Mouse (Mus musculus): Measurements from ENCODE around the gene Lmod3. TPM values are rescaled to one million over a fixed set of nuclear protein-coding genes. Genes with fewer than 3 reads are reported as not detected.
A peak's percentile ranks its signal among the peaks of the same experiment; 100 is the strongest.

Lmod3 gene
- polyA plus RNA-seq, 1 experiment, result not detected

DNA sequence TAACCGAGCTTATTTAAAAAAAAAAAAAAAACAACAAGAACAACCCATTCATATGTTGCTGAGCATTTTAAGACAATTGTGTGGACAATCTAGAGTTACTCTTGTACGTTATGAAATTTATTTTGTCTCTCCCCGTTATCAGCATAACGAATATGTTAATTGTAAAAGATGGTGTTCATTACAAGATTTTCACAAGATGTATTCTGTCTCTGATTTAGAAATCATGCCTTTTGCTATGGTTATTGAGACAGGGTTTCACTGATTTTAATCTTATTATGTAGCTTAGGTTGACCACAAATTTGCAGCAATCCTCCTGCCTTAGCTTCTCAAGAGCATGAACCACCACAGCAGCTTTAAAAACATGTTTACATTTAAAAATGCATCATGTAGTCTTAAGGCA, 37.3 kb upstream of the Lmod3 start:
- H3K36me3 ChIP-seq (ENCODE audit: control insufficient read depth, insufficient read depth, low read length, poor library complexity, severe bottlenecking), result no peaks in the 10 kb centered on the region

DNA sequence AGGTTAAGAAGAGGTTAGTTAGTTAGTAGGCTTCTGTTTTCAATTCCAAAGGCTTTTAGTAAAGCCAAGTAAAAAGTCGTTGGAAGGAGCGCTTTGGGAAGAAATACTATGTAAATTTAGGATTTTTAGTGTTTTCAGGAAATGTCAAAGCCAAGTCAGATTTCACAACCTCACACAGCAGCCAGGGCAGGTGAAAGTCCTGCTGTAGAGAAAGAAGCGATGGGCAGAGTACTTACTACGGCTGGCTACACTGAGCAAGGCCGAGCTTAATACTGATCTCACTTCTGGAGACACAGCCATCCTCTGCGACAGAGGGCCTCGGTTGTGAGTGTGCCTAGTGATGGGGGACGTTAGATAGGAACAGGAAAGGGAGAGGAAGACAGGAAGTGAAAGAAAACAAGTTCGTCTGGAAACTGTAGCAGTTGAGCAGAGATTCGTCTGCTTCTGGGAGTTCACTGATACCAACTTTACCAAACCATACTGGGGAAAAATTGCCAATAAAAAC, 36.8 kb upstream of the Lmod3 start:
- H3K9me3 ChIP-seq (replicated peaks; ENCODE audit: control insufficient read depth, insufficient read depth, low read length, poor library complexity, severe bottlenecking), result no peaks in the 10 kb centered on the region
- no peaks in the 10 kb centered on the region for H3K27me3 ChIP-seq (ENCODE audit: control insufficient read depth, insufficient read depth, low read length, poor library complexity, severe bottlenecking)
- H3K27ac ChIP-seq (ENCODE audit: insufficient read depth, low read length), result no peak overlapping the region
- TF ChIP-seq POLR2A (IDR thresholded peaks at IDR 0.05; ENCODE audit: insufficient read depth, low read length) (no peak), EP300 (IDR thresholded peaks at IDR 0.05; ENCODE audit: insufficient read depth, low read depth, low read length) (no peak), CTCF (IDR thresholded peaks at IDR 0.05; ENCODE audit: low read depth, low read length) (no peak)
- H3K36me3 ChIP-seq (ENCODE audit: control insufficient read depth, insufficient read depth, low read length, poor library complexity, severe bottlenecking), result no peaks in the 10 kb centered on the region
- H3K4me3 ChIP-seq (ENCODE audit: low read depth, low read length), result no peak overlapping the region
- no peak overlapping the region for H3K9ac ChIP-seq (ENCODE audit: low read depth, poor library complexity, severe bottlenecking)
- no peaks in the 10 kb centered on the region for H3K4me1 ChIP-seq (ENCODE audit: control insufficient read depth, insufficient read depth, low read length)

More for the DNA sequence above, 37.3 kb upstream of the Lmod3 start:
- H3K9me3 ChIP-seq (replicated peaks; ENCODE audit: control insufficient read depth, insufficient read depth, low read length, poor library complexity, severe bottlenecking), result no peaks in the 10 kb centered on the region
- H3K4me1 ChIP-seq (ENCODE audit: control insufficient read depth, insufficient read depth, low read length), result no peaks in the 10 kb centered on the region
- no peaks in the 10 kb centered on the region for H3K27me3 ChIP-seq (ENCODE audit: control insufficient read depth, insufficient read depth, low read length, poor library complexity, severe bottlenecking)
- H3K27ac ChIP-seq (ENCODE audit: insufficient read depth, low read length), result no peak overlapping the region
- H3K9ac ChIP-seq (ENCODE audit: low read depth, poor library complexity, severe bottlenecking), result no peak overlapping the region
- H3K4me3 ChIP-seq (ENCODE audit: low read depth, low read length), result no peak overlapping the region
- TF ChIP-seq CTCF (IDR thresholded peaks at IDR 0.05; ENCODE audit: low read depth, low read length) (no peak), POLR2A (IDR thresholded peaks at IDR 0.05; ENCODE audit: insufficient read depth, low read length) (no peak), EP300 (IDR thresholded peaks at IDR 0.05; ENCODE audit: insufficient read depth, low read depth, low read length) (no peak)

- no peaks in the 10 kb centered on the region for H3K36me3 ChIP-seq (ENCODE audit: control insufficient read depth, insufficient read depth, low read length, poor library complexity, severe bottlenecking)
- H3K4me1 ChIP-seq (ENCODE audit: control insufficient read depth, insufficient read depth, low read length), result no peaks in the 10 kb centered on the region
- H3K9me3 ChIP-seq (replicated peaks; ENCODE audit: control insufficient read depth, insufficient read depth, low read length, poor library complexity, severe bottlenecking), result no peaks in the 10 kb centered on the region
- H3K27me3 ChIP-seq (ENCODE audit: control insufficient read depth, insufficient read depth, low read length, poor library complexity, severe bottlenecking), result no peaks in the 10 kb centered on the region
- no peak overlapping the region for H3K27ac ChIP-seq (ENCODE audit: insufficient read depth, low read length)
- TF ChIP-seq EP300 (IDR thresholded peaks at IDR 0.05; ENCODE audit: insufficient read depth, low read depth, low read length) (no peak), POLR2A (IDR thresholded peaks at IDR 0.05; ENCODE audit: insufficient read depth, low read length) (no peak), CTCF (IDR thresholded peaks at IDR 0.05; ENCODE audit: low read depth, low read length) (no peak)
- H3K9ac ChIP-seq (ENCODE audit: low read depth, poor library complexity, severe bottlenecking), result no peak overlapping the region
- no peak overlapping the region for H3K4me3 ChIP-seq (ENCODE audit: low read depth, low read length)
These were observed 35.7 kb upstream of the Lmod3 start for GRCm38 (mm10) chr6:97288047-97288855.

DNA sequence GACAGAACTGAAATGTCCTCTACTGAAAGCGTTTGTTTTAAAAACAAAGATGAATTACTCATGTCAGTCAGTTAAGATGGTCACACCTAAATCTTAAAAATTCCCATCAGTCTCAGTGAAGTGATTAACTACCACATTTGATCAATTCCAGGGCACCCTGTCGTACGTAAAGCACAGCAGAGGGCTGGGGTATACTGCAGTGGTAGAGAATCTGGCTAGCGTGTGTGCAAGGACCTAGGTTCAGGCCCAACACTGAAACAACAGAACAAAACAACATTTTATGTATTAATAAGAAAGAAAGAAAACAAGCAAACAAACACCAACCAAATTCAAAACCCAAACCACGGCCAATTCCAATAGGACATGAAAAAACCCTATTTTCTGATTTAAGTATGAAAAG, 33.8 kb upstream of the Lmod3 start:
- TF ChIP-seq CTCF (IDR thresholded peaks at IDR 0.05; ENCODE audit: low read depth, low read length) (no peak), POLR2A (IDR thresholded peaks at IDR 0.05; ENCODE audit: insufficient read depth, low read length) (no peak), EP300 (IDR thresholded peaks at IDR 0.05; ENCODE audit: insufficient read depth, low read depth, low read length) (no peak)
- Histone ChIP-seq H3K36me3 (ENCODE audit: control insufficient read depth, insufficient read depth, low read length, poor library complexity, severe bottlenecking) (no peaks in the 10 kb centered on the region), H3K4me3 (ENCODE audit: low read depth, low read length) (no peak overlapping the region), H3K9me3 (replicated peaks; ENCODE audit: control insufficient read depth, insufficient read depth, low read length, poor library complexity, severe bottlenecking) (no peaks in the 10 kb centered on the region), H3K27ac (ENCODE audit: insufficient read depth, low read length) (no peak overlapping the region), H3K9ac (ENCODE audit: low read depth, poor library complexity, severe bottlenecking) (no peak overlapping the region), H3K27me3 (ENCODE audit: control insufficient read depth, insufficient read depth, low read length, poor library complexity, severe bottlenecking) (no peaks in the 10 kb centered on the region), H3K4me1 (ENCODE audit: control insufficient read depth, insufficient read depth, low read length) (no peaks in the 10 kb centered on the region)

DNA sequence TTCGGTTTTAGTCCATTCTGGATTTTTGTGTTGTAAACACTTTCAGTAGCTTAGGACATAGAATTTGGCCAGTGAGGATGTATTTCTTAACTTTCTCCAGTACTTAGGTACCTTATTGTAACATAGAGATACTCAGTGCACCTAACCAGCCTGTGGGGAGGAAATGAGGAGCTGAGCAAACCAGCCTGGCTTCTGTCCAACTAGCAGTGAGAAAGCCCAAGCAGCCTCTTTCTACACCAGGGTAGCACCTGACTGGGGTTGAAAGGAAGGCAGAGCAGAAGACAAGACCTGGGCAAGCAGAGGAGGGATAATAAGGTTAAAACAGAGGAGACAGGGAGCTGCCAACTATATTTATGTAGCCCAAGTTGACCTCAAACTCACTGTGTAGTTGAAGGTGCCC, 31.1 kb upstream of the Lmod3 start:
- Histone ChIP-seq H3K9me3 (replicated peaks; ENCODE audit: control insufficient read depth, insufficient read depth, low read length, poor library complexity, severe bottlenecking) (no peaks in the 10 kb centered on the region), H3K36me3 (ENCODE audit: control insufficient read depth, insufficient read depth, low read length, poor library complexity, severe bottlenecking) (no peaks in the 10 kb centered on the region), H3K27me3 (ENCODE audit: control insufficient read depth, insufficient read depth, low read length, poor library complexity, severe bottlenecking) (no peaks in the 10 kb centered on the region), H3K27ac (ENCODE audit: insufficient read depth, low read length) (no peak overlapping the region), H3K4me3 (ENCODE audit: low read depth, low read length) (no peak overlapping the region), H3K4me1 (ENCODE audit: control insufficient read depth, insufficient read depth, low read length) (no peaks in the 10 kb centered on the region), H3K9ac (ENCODE audit: low read depth, poor library complexity, severe bottlenecking) (no peak overlapping the region)
- TF ChIP-seq EP300 (IDR thresholded peaks at IDR 0.05; ENCODE audit: insufficient read depth, low read depth, low read length) (no peak), POLR2A (IDR thresholded peaks at IDR 0.05; ENCODE audit: insufficient read depth, low read length) (no peak), CTCF (IDR thresholded peaks at IDR 0.05; ENCODE audit: low read depth, low read length) (no peak)

DNA sequence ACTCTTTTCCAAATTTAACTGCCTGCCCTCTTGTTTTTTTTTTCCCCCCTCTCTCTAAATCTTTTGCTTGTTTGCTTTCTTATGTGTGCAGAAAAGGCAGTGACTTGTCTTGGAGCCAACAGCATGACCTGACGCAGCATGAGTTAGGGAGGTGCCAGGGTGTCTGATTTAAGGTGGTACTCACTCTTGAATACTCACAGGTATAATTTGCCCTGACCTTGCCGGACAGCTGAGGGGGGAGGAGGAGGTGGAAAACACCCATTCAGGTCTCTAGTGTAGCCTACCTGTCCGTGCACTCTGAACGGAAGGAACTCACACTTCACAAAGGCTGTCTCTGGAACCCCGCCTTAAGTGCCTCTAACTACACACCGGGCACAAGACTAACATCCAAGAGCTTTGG, 26.3 kb upstream of the Lmod3 start:
- TF ChIP-seq POLR2A (IDR thresholded peaks at IDR 0.05; ENCODE audit: insufficient read depth, low read length), result no peak
- TF ChIP-seq CTCF (IDR thresholded peaks at IDR 0.05; ENCODE audit: low read depth, low read length), result no peak
- TF ChIP-seq EP300 (IDR thresholded peaks at IDR 0.05; ENCODE audit: insufficient read depth, low read depth, low read length), result no peak
- Histone ChIP-seq H3K9me3 (replicated peaks; ENCODE audit: control insufficient read depth, insufficient read depth, low read length, poor library complexity, severe bottlenecking) (no peaks in the 10 kb centered on the region), H3K4me3 (ENCODE audit: low read depth, low read length) (no peak overlapping the region), H3K4me1 (ENCODE audit: control insufficient read depth, insufficient read depth, low read length) (no peaks in the 10 kb centered on the region), H3K9ac (ENCODE audit: low read depth, poor library complexity, severe bottlenecking) (0 out of 2 replicates have a peak overlapping the region, but pooled peaks have one; percentile 31), H3K27me3 (ENCODE audit: control insufficient read depth, insufficient read depth, low read length, poor library complexity, severe bottlenecking) (no peaks in the 10 kb centered on the region), H3K27ac (ENCODE audit: insufficient read depth, low read length) (0 out of 2 replicates have a peak overlapping the region, but pooled peaks have one; percentile 10), H3K36me3 (ENCODE audit: control insufficient read depth, insufficient read depth, low read length, poor library complexity, severe bottlenecking) (no peaks in the 10 kb centered on the region)

Measured in ES-Bruce4 (cell line).